Mouse (Mus musculus) heart, postnatal 10 days (tissue): ENCODE data around the gene Prom1. TPM values are rescaled to one million over a fixed set of nuclear protein-coding genes. Genes with fewer than 3 reads are reported as not detected.
A peak's percentile ranks its signal among the peaks of the same experiment; 100 is the strongest.

Experiments
- DNase-seq, 2 experiments: peaks; one replicate each; pipeline ENCODE4 v3.0.0; 2021
- intact Hi-C: fragments of 180-260 bp; cut with DNase I; formaldehyde crosslinking; loops from one replicate; pipeline ENCODE4 v1.15.1; 2025
- total RNA-seq, 2 experiments: library from RNA; stranded (reverse); gene quantifications; 2 replicates each; pipeline ENCODE4 v1.2.3; 2021

Prom1 gene
- total RNA-seq, 2 experiments from 2014 or later = 5.5 to 6.7 TPM

DNA sequence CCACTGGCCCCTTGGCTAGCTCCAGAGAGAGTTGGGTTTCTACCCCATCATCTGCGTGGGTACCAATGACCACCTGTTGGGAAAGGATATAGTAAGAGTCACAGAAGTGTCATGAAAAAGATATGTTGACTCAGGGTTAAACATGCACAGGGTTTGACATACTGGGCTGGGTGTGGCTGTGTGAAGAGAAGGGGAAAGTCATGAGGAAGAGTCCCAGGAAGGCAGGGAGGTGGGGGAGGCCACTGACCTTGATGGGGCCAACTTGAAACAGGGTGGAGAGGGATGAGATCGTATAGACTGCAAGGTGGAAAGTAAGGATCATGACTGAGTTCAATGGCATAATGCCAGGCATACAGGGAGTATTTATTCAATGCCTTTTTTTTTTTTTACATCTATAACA lies 121.4 kb downstream of the Prom1 start:
- intact Hi-C loops = no loop called here
- no peak for DNase-seq

DNA sequence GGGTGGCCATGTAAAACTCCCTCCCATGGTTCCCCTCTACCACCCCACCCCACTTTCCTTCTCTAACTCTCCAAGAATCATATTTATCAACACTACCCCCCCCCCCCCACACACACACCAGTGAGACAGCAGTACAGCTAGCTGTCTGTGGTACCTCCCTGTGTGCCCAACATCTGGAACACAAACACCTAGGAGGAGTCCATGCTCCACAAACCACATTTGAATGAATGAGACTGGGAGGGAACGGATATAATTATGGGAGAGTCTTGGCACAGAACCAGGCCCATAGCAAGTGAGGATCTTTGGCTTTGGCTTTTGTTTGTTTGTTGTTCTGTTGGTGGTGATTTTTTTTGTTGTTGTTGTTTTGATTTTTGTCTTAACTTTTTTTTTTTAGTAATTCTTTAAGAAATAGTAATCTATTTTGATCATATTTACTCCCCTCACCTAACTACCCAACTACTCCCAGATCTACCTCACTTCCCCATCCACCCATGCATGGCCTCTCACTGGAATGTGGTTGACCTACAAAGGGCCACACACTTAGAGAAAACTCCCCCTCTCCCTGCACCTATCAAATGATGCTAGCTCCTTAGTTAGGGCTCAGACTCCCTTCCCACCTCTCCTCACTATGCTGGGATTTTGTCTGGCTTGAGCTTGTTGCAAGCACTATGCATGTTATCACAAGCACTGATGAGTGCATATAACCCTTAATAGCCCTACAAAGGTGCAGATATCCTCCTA lies 124.8 kb downstream of the Prom1 start:
- no peak for DNase-seq
- intact Hi-C loops = no loop called here

DNA sequence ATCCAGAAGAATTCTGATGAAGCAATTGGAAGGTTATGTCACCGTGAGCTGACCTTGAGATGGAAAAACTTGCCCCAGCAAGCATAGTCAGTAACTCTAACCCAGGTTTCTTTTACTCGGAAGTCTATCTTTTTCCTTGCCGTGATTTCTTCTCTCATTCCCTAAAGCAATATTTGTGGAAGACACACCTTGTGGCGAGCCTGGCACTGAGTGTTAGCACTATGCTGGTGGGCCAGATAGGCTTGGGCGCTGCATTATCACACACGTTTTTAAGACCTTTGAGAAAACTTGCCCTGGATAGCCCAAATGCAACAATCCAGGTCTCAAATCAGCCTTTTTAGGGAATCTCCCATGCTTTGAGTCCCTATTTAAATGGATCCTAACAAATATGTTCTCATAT lies 127.7 kb downstream of the Prom1 start:
- no peak for DNase-seq
- intact Hi-C loops = no loop called here

DNA sequence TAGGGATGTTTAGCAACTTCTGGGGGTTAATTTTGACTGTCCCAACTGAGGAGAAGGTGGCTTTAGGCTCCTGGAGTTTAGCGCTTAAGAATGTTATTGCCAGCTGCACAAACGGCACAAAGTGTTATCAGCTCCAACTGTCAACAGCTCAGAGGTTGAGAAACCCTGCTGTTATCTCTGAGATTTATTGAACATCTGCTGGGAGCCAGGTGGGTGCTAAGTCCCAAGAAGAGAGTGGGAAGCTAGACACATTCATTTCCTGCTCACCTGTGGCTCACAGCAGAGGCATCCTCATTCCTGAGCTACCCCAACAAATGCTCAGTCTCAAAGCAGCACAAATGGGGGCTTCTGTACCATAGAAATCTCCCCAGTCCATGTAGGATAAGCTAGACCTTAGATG lies 130.7 kb downstream of the Prom1 start:
- no peak for DNase-seq
- intact Hi-C loops = no loop called here

DNA sequence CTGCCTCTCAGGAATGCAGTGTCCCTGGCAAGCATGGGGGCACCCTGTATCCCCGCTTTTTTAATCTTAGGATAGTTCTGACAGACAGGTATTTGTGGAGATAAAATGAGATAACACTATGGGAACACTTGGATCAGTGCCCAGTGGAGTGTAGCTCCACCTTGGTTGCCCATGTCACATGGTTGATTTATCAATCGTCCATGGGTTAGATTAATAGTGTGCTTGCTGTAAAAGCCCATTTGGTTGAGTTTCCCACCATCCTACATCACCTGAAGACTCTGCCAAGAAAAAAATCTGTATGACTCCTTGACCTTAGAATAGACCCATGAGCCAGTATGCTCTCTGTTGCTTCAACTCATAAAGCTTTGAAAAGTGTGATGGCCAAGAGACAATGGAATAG lies 131.3 kb downstream of the Prom1 start:
- intact Hi-C loops = no loop called here
- no peak for DNase-seq

DNA sequence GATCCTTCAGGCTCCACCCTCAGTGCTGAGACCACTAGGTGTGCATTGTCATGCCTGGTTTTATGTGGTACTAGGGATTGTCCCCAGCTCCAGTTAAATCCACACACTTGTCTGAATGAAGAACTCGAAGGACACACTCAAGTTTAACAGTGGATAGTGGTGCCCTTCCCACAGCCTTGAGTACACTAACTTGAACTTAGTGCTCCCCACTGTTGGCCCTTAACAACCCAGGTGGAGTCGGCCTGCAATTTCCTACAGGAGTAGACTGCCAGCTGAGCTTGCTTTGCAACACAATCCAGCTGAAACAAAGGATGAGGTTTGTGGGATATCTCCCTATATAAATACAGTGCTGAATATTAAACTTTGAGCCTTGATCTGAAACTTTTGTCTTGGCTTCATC lies 133.2 kb downstream of the Prom1 start:
- intact Hi-C loops = no loop called here
- no peak for DNase-seq

DNA sequence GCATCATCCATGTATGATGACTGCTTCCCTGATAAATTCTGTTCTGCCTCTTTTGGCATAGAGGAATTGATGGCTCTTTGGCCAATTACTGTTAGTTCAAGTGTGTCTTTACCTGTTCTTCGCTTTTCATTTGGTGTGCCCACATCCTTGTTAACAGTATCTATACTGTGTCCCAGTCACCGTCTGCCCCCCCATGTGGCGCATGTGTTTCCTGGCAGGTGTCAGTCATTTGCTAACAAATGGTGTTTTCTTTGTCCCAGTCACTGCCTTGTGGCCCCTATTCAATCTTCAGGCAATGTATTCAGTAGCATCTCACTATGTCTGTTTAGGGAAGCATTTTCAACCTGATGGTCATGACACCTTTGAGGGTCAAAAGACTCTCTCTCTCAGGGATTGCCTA lies 140.8 kb downstream of the Prom1 start:
- intact Hi-C loops = no loop called here
- no peak for DNase-seq

DNA sequence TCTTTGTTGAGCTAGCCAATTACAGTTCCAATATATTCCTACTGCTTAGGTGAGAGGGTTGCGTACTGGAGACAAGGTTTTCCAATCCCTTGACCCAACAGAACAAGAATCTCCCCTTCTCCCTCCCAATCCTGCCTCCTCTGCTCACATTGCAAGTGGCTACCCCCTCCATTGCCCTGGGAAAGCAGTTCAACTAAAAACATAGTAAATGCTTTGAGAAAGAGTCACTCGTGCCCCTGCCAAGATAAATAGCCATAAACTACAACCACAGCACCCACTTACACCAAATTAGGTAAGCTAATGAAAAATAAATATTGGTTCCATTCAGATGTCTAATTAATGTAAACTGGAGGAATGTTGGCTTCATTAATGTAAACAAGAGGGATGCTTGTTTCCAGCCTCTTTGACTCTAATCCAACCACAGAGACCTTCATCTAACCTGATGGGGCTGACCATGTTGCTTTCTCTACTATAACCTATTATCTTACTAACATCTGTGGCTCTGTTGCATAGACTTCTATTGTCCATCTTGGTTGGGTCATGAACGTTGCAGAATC lies 141.9 kb downstream of the Prom1 start:
- intact Hi-C loops = no loop called here
- no peak for DNase-seq

DNA sequence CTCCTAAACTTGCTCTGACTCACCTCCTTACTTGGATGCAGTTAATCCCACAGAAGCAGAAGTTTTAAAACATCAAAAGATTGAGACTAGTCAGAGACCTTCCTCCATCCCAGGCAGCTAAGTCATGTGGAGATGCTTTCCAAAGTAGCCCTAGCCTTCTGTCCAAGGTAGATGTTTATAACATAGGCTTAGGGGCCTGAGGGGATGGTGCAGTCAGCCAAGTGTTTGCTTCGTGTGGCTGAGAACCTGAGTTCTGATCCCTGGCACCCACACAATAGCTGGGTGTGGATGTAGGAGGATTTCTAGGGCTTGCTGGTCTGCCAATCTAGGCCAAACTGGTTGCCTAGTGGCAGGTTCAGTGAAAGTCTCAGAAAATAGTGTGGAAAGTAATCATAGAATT lies 148.6 kb downstream of the Prom1 start:
- intact Hi-C loops = no loop called here
- no peak for DNase-seq

DNA sequence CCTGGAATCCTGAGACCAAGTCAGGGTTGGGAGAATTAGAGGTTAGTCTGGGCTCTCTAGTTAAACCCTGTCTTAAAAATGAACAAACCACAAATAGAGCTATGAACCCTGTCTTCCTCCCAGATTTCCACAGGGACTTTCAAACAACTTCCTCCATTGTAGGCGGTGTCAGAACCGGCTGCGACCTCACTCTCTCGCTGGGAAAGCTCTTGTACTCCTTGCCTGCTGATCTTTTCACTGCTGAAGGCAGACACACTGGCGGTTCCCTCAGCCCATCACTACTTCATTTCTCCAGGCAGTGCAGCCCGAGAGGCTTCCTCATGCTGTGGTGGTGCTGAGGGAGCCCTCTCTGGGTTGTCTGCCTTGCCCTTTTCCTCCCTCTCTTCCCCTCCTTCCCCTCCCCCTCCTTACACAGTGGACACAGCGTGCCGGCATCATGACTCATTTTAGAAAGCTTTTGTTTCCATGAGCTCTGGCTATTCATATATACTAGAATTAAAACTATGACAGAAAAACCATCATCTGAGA lies 153.0 kb downstream of the Prom1 start:
- peak; percentile 45 to 56 for DNase-seq
- intact Hi-C loops = no loop called here

DNA sequence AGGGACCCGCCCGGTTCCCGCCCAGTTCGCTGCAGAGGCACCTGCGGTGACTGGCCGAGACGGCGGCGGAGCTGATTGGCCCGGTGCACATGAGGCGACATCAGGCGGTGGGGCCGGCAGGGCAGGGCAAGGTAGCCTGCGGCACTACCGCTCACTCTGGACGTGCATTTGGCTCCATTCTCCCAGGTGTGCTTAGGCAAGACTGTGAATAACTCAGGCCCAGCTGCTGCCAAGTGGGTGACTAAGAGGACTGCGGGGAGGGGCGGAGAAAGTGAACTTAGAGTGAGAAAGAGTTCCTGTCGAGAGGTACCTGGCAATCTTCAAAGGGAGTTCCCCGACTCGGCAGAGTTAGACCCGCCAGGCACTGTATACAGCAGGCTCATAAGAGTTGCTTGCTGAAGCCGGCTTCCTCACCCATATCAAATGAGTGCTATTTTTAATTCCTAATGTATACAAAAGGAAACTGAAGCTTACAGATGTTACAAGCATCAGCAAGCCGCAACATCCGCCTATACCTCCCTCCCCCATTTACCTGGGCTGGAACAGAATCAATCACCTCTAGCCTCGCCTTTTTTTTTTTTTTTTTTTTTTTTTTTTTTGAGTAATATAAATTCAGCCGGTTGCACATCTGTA lies 153.6 kb downstream of the Prom1 start:
- peak; percentile 37 to 38 for DNase-seq

DNA sequence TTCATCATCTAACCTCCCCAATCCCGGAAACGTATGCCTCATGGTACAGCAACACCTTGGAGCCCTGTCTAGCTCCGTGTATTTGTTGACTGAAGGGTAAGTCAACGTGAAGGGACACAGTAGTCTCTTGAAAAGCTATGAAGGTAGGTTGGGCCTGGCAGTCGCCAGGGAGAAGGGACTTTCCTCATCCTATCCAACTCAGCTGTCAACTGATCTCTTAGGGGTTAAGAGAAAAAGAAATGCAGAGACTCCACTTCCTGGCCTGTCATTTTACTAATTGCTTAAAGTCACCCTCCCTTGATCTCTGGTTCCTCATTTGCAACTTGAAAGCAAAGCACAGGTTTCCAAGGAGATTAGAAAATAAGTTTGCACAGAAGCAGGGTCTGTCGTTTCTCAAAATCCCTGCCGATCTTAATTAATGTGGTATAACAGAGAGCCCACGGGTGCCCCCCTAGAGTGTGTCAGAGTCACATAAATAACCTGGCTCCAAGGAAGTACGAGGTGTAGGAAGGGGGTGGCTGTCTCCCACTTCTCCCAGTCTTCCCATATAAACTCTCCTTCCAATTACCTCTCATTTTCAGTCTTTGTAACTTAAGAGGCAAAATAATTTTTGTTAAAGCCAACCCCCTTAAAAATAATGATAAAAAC lies 154.4 kb downstream of the Prom1 start:
- intact Hi-C loops = no loop called here
- DNase-seq = no peak

More for the DNA sequence above, 153.6 kb downstream of the Prom1 start:
- intact Hi-C loops = no loop called here

Other genes with a start within 250 kb of the Prom1 start
- 10 to 100 TPM; 10.5 to 12.7 TPM for gene Cd38, start 233.5 kb downstream of the Prom1 start, total RNA-seq
- gene Gm7879, start 188.9 kb downstream of the Prom1 start, total RNA-seq = 10 to 100 TPM in 1 of 2 experiments, 1 to 10 TPM in 1; 8.9 to 10.7 TPM
- gene Fgfbp1, start 120.3 kb downstream of the Prom1 start, total RNA-seq = under 1 TPM; 0.45 TPM
- 10 to 100 TPM; 26.7 to 27.5 TPM for gene Tapt1, start 124.6 kb upstream of the Prom1 start, total RNA-seq